Mouse (Mus musculus) midbrain, embryonic 12.5 days (tissue): ENCODE results near the gene Prdm8. TPM values are rescaled to one million over a fixed set of nuclear protein-coding genes. Genes with fewer than 3 reads are reported as not detected.

Source experiments
- ATAC-seq: fragments of 200-750 bp; cut with Nextera tagmentation; 2 replicates; pipeline ENCODE4 v1.8.0; 2017; ENCODE audit warnings: low read depth, moderate TSS enrichment, moderate library complexity; ENCODE audit not compliant: low FRiP score
- H3K27ac ChIP-seq: fragments of 300-500 bp; sonication (generic); replicated peaks from 2 replicates; pipeline ENCODE4 v1.5.1; 2016; ENCODE audit warnings: mild to moderate bottlenecking
- H3K27me3 ChIP-seq: fragments of 300-500 bp; sonication (generic); 2 replicates; pipeline ENCODE4 v1.6.1; 2016; ENCODE audit warnings: mild to moderate bottlenecking
- H3K36me3 ChIP-seq: fragments of 300-500 bp; sonication (generic); 2 replicates; pipeline ENCODE4 v1.6.1; 2016
- H3K4me1 ChIP-seq: fragments of 300-500 bp; sonication (generic); 2 replicates; pipeline ENCODE4 v1.6.1; 2016
- H3K4me2 ChIP-seq: fragments of 300-500 bp; sonication (generic); replicated peaks from 2 replicates; pipeline ENCODE4 v1.6.1; 2016; ENCODE audit warnings: mild to moderate bottlenecking, moderate library complexity
- H3K4me3 ChIP-seq: fragments of 300-500 bp; sonication (generic); 2 replicates; pipeline ENCODE4 v1.5.1; 2016; ENCODE audit warnings: mild to moderate bottlenecking
- H3K9ac ChIP-seq: fragments of 300-500 bp; sonication (generic); replicated peaks from 2 replicates; pipeline ENCODE4 v1.6.1; 2016; ENCODE audit warnings: mild to moderate bottlenecking, moderate library complexity
- H3K9me3 ChIP-seq: fragments of 300-500 bp; sonication (generic); 2 replicates; pipeline ENCODE4 v1.6.1; 2016; ENCODE audit warnings: mild to moderate bottlenecking
- WGBS: fragments of 180-500 bp; shearing (Covaris S2); methylation state at CpG from one replicate; pipeline ENCODE4 v1.1.7; 2016; 5-methylcytosine and 5-hydroxymethylcytosine counted together
- polyA plus RNA-seq: library from polyadenylated mRNA; unstranded; fragments of >200 nt; fragmentation: Nextera tagmentation; extraction: Ambion mirVana; gene quantifications from 2 replicates; pipeline ENCODE4 v1.2.1, GENCODE M21; 2016

Prdm8 gene
- polyA plus RNA-seq, 1 experiment from 2014 or later: 1.7 TPM

GRCm38 (mm10) chr5:98238466-98238865, 71.5 kb downstream of the Prdm8 start:
- Histone ChIP-seq H3K4me3 (no peak overlapping the region), H3K27me3 (no peaks in the 10 kb centered on the region), H3K27ac (no peak overlapping the region), H3K9me3 (no peaks in the 10 kb centered on the region), H3K4me1 (no peaks in the 10 kb centered on the region), H3K36me3 (no peaks in the 10 kb centered on the region), H3K9ac (no peak overlapping the region), H3K4me2 (no peak overlapping the region)
- 84% methylated on average over 6 of the region's 6 CpGs for WGBS
- ATAC-seq: no peak

Other genes starting within 250 kb of the Prdm8 start
- gene Antxr2, start 136.2 kb upstream of the Prdm8 start, polyA plus RNA-seq: 11.2 and 11.9 TPM in 2 replicates
- 0.41 and 0.55 TPM in 2 replicates for gene Fgf5, start 87.0 kb downstream of the Prdm8 start, polyA plus RNA-seq
- gene Cfap299, start 162.1 kb downstream of the Prdm8 start, polyA plus RNA-seq: 0.71 and 0.73 TPM in 2 replicates